Mouse (Mus musculus): ENCODE measurements around the gene Bcor.

DNA sequence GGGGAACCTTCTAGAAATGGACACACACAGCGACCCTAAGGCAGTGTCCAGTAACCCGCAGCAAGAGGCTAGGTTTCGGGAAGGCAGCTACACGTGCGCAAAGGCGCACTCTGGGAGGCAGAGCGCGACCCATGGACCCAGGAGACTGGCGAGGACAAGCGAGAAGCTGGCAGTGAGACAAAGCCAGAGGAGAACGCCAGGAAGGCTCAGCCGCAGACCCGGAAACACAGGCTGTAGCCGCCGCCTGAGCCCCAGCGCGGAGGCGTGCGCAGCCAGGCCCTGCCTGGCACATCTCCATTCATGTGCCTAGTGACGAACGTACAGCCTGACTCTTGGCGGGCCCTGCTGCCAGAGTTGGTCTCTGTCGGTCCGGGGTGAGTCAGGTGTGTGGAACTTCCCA is 30.9 kb downstream of the Bcor start:
- TF ChIP-seq POLR2A (IDR thresholded peaks at IDR 0.05; ENCODE audit: insufficient read depth, low read length): no peak
- no peak for TF ChIP-seq EP300 (IDR thresholded peaks at IDR 0.05; ENCODE audit: insufficient read depth, low read depth, low read length)

Data from ES-Bruce4 (cell line).